Mouse (Mus musculus): ENCODE measurements at regions not wholly inside any gene's neighbourhood (a gene's known extent, or its start where the extent isn't known, plus 50 kb on each side); places are given as distances from the start of the nearest gene placed in this dataset.

- Histone ChIP-seq H3K4me2 (replicated peaks; ENCODE audit: low read depth) (no peak overlapping the region), H3K4me3 (ENCODE audit: low read depth, low read length) (no peak overlapping the region), H3K27ac (replicated peaks) (no peak overlapping the region), H3K36me3 (ENCODE audit: control insufficient read depth, insufficient read depth, low read length) (no peaks in the 10 kb centered on the region), H3K9ac (ENCODE audit: low read length) (no peak overlapping the region), H3K9me3 (ENCODE audit: control insufficient read depth, low read length) (no peaks in the 10 kb centered on the region), H3K27me3 (ENCODE audit: control insufficient read depth, insufficient read depth, low read length) (no peaks in the 10 kb centered on the region), H3K4me1 (replicated peaks; ENCODE audit: control insufficient read depth, insufficient read depth) (no peaks in the 10 kb centered on the region)
- 37% methylated on average over 4 of the region's 4 CpGs for WGBS
- ATAC-seq (ENCODE audit: low FRiP score, low TSS enrichment) (no peak), DNase-seq (ENCODE audit: low spot score) (no peak)
- TF ChIP-seq EP300 (optimal IDR thresholded peaks at IDR 0.05) = no peak
- no peak for TF ChIP-seq CTCF (IDR thresholded peaks at IDR 0.05; ENCODE audit: low read depth)
Measured at GRCm38 (mm10) chr4:5590531-5590930, 797.4 kb upstream of the Impad1 start.

- Histone ChIP-seq H3K36me3 (ENCODE audit: control insufficient read depth, insufficient read depth, low read length) (no peaks in the 10 kb centered on the region), H3K4me3 (ENCODE audit: low read depth, low read length) (no peak overlapping the region), H3K4me1 (replicated peaks; ENCODE audit: control insufficient read depth, insufficient read depth) (no peaks in the 10 kb centered on the region), H3K9me3 (ENCODE audit: control insufficient read depth, low read length) (no peaks in the 10 kb centered on the region), H3K27ac (replicated peaks) (no peak overlapping the region), H3K9ac (ENCODE audit: low read length) (no peak overlapping the region), H3K4me2 (replicated peaks; ENCODE audit: low read depth) (no peak overlapping the region), H3K27me3 (ENCODE audit: control insufficient read depth, insufficient read depth, low read length) (no peaks in the 10 kb centered on the region)
- no peak for DNase-seq (ENCODE audit: low spot score)
- TF ChIP-seq CTCF (IDR thresholded peaks at IDR 0.05; ENCODE audit: low read depth) = no peak
- TF ChIP-seq EP300 (optimal IDR thresholded peaks at IDR 0.05) = no peak
- 75% methylated on average over 4 of the region's 4 CpGs for WGBS
- ATAC-seq (ENCODE audit: low FRiP score, low TSS enrichment) = 0 out of 2 replicates have a peak, but pooled peaks have one; percentile 63
Measured at GRCm38 (mm10) chr4:5587465-5587864, 794.3 kb upstream of the Impad1 start.

- Histone ChIP-seq H3K4me3 (ENCODE audit: low read depth, low read length) (no peak overlapping the region), H3K9ac (ENCODE audit: low read length) (no peak overlapping the region), H3K36me3 (ENCODE audit: control insufficient read depth, insufficient read depth, low read length) (no peaks in the 10 kb centered on the region), H3K27me3 (ENCODE audit: control insufficient read depth, insufficient read depth, low read length) (no peaks in the 10 kb centered on the region), H3K4me2 (replicated peaks; ENCODE audit: low read depth) (no peak overlapping the region), H3K4me1 (replicated peaks; ENCODE audit: control insufficient read depth, insufficient read depth) (no peaks in the 10 kb centered on the region), H3K9me3 (ENCODE audit: control insufficient read depth, low read length) (no peaks in the 10 kb centered on the region), H3K27ac (replicated peaks) (no peak overlapping the region)
- 80% methylated on average over 4 of the region's 4 CpGs for WGBS
- DNase-seq (ENCODE audit: low spot score) = no peak
- no peak for ATAC-seq (ENCODE audit: low FRiP score, low TSS enrichment)
- TF ChIP-seq CTCF (IDR thresholded peaks at IDR 0.05; ENCODE audit: low read depth) (no peak), EP300 (optimal IDR thresholded peaks at IDR 0.05) (no peak)
Measured at GRCm38 (mm10) chr4:5585205-5585604, 792.0 kb upstream of the Impad1 start.

GRCm38 (mm10) chr4:5583989-5584677 lies 791.0 kb upstream of the Impad1 start:
- no peak overlapping the region for H3K4me3 ChIP-seq (ENCODE audit: low read depth, low read length)
- TF ChIP-seq CTCF (IDR thresholded peaks at IDR 0.05; ENCODE audit: low read depth) (no peak), EP300 (optimal IDR thresholded peaks at IDR 0.05) (no peak)
- H3K27me3 ChIP-seq (ENCODE audit: control insufficient read depth, insufficient read depth, low read length) = no peaks in the 10 kb centered on the region
- WGBS = 34% methylated on average over 6 of the region's 6 CpGs
- H3K36me3 ChIP-seq (ENCODE audit: control insufficient read depth, insufficient read depth, low read length) = no peaks in the 10 kb centered on the region
- no peaks in the 10 kb centered on the region for H3K4me1 ChIP-seq (replicated peaks; ENCODE audit: control insufficient read depth, insufficient read depth)
- no peak for ATAC-seq (ENCODE audit: low FRiP score, low TSS enrichment)
- DNase-seq (ENCODE audit: low spot score) = peak; percentile 15
- H3K4me2 ChIP-seq (replicated peaks; ENCODE audit: low read depth) = no peak overlapping the region
- H3K27ac ChIP-seq (replicated peaks) = no peak overlapping the region
- H3K9me3 ChIP-seq (ENCODE audit: control insufficient read depth, low read length) = no peaks in the 10 kb centered on the region
- no peak overlapping the region for H3K9ac ChIP-seq (ENCODE audit: low read length)

- no peak for TF ChIP-seq EP300 (optimal IDR thresholded peaks at IDR 0.05)
- no peak for TF ChIP-seq CTCF (IDR thresholded peaks at IDR 0.05; ENCODE audit: low read depth)
- Histone ChIP-seq H3K9ac (ENCODE audit: low read length) (no peak overlapping the region), H3K4me3 (ENCODE audit: low read depth, low read length) (no peak overlapping the region), H3K27ac (replicated peaks) (no peak overlapping the region), H3K36me3 (ENCODE audit: control insufficient read depth, insufficient read depth, low read length) (no peaks in the 10 kb centered on the region), H3K4me1 (replicated peaks; ENCODE audit: control insufficient read depth, insufficient read depth) (no peaks in the 10 kb centered on the region), H3K9me3 (ENCODE audit: control insufficient read depth, low read length) (no peaks in the 10 kb centered on the region), H3K27me3 (ENCODE audit: control insufficient read depth, insufficient read depth, low read length) (no peaks in the 10 kb centered on the region), H3K4me2 (replicated peaks; ENCODE audit: low read depth) (no peak overlapping the region)
- ATAC-seq (ENCODE audit: low FRiP score, low TSS enrichment) (no peak), DNase-seq (ENCODE audit: low spot score) (no peak)
Measured at GRCm38 (mm10) chr4:5568076-5568475, 774.9 kb upstream of the Impad1 start.

GRCm38 (mm10) chr4:5560001-5560657 lies 767.0 kb upstream of the Impad1 start:
- no peak overlapping the region for H3K27ac ChIP-seq (replicated peaks)
- H3K36me3 ChIP-seq (ENCODE audit: control insufficient read depth, insufficient read depth, low read length) = no peaks in the 10 kb centered on the region
- H3K27me3 ChIP-seq (ENCODE audit: control insufficient read depth, insufficient read depth, low read length) = no peaks in the 10 kb centered on the region
- no peaks in the 10 kb centered on the region for H3K9me3 ChIP-seq (ENCODE audit: control insufficient read depth, low read length)
- no peaks in the 10 kb centered on the region for H3K4me1 ChIP-seq (replicated peaks; ENCODE audit: control insufficient read depth, insufficient read depth)
- no peak overlapping the region for H3K4me3 ChIP-seq (ENCODE audit: low read depth, low read length)
- ATAC-seq (ENCODE audit: low FRiP score, low TSS enrichment) = peak; percentile 10; the same call in 1 of the 2 replicates
- TF ChIP-seq EP300 (optimal IDR thresholded peaks at IDR 0.05) = no peak
- no peak; the same call in 1 of the 2 replicates for TF ChIP-seq CTCF (IDR thresholded peaks at IDR 0.05; ENCODE audit: low read depth)
- WGBS = 34% methylated on average over 3 of the region's 3 CpGs
- H3K9ac ChIP-seq (ENCODE audit: low read length) = no peak overlapping the region
- DNase-seq (ENCODE audit: low spot score) = no peak
- no peak overlapping the region for H3K4me2 ChIP-seq (replicated peaks; ENCODE audit: low read depth)

Measured in stomach, postnatal 0 days (tissue).